ENCODE assay signal across 16 mouse cellular contexts in genomic region chr2:108701308-108701707, GRCm38 (mm10).
"Had no signal": no experiment of that assay in that cellular context is flagged by ENCODE, and none has a peak within 500 bp of the region (broad histone marks: within the 10 kb centered on the region; RNA-seq: fewer than 3 reads in every experiment).

No protein-coding gene starts in this region.

- H3K27me3 ChIP-seq: intestine, embryonic 15.5 days; kidney, embryonic 15.5 days; liver, embryonic 13.5 days; neural tube, embryonic 12.5 days; neural tube, embryonic 15.5 days; stomach, embryonic 15.5 days had no signal

- H3K9me3 ChIP-seq: intestine, embryonic 15.5 days; kidney, embryonic 15.5 days; liver, embryonic 13.5 days; neural tube, embryonic 12.5 days; neural tube, embryonic 15.5 days; stomach, embryonic 15.5 days had no signal

- H3K4me2 ChIP-seq: intestine, embryonic 15.5 days; kidney, embryonic 15.5 days; liver, embryonic 13.5 days; neural tube, embryonic 12.5 days; neural tube, embryonic 15.5 days; stomach, embryonic 15.5 days had no signal

- H3K27ac ChIP-seq: intestine, embryonic 15.5 days; kidney, embryonic 15.5 days; liver, embryonic 13.5 days; neural tube, embryonic 12.5 days; neural tube, embryonic 15.5 days; stomach, embryonic 15.5 days had no signal

- H3K36me3 ChIP-seq: intestine, embryonic 15.5 days; kidney, embryonic 15.5 days; liver, embryonic 13.5 days; neural tube, embryonic 12.5 days; neural tube, embryonic 15.5 days; stomach, embryonic 15.5 days had no signal

- H3K4me1 ChIP-seq: intestine, embryonic 15.5 days; kidney, embryonic 15.5 days; liver, embryonic 13.5 days; neural tube, embryonic 12.5 days; neural tube, embryonic 15.5 days; stomach, embryonic 15.5 days had no signal

- H3K4me3 ChIP-seq: intestine, embryonic 15.5 days; kidney, embryonic 15.5 days; liver, embryonic 13.5 days; neural tube, embryonic 12.5 days; neural tube, embryonic 15.5 days; stomach, embryonic 15.5 days had no signal

- DNase-seq: kidney, adult 11 months; kidney, adult 8-10 months; kidney, postnatal 10 days; kidney, postnatal 36 days; liver, embryonic 13.5 days; lung, adult 2 months; lung, postnatal 14 days; lung, postnatal 4 days; right cerebral cortex, adult 18-20 months; spleen, adult 18-20 months; thymus, postnatal 36 days had no signal

- H3K9ac ChIP-seq: intestine, embryonic 15.5 days; kidney, embryonic 15.5 days; liver, embryonic 13.5 days; neural tube, embryonic 12.5 days; neural tube, embryonic 15.5 days; stomach, embryonic 15.5 days had no signal

- ATAC-seq: intestine, embryonic 15.5 days had no signal
